Comparison of ENCODE assay signal across 10 mouse cellular contexts in the genomic region with DNA sequence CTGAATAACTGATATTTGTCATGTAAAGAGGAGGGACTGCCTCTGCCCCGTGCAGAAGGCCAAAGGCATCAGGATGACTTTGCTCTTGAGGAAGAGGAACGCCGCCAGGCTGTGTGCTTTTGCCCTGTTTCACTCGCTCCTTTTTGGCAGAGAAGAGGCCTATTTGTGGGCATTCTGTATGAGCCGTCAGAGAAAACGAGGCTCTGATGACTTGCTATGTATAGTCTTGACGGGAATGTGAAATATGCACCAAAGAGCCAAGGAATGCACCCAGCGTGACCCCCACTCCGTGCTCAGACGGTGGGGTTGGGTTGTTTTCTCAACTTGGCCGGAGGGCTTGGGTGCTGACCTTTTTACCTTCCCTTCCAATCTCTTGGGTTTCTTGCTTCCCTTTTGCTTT. TPM values are rescaled to one million over a fixed set of nuclear protein-coding genes. Genes with fewer than 3 reads are reported as not detected.
A peak's percentile ranks its signal among the peaks of the same experiment; 100 is the strongest.
DNase-seq lines count a peak whose midpoint lies in the region; ATAC-seq and TF ChIP-seq lines count a peak whose summit lies in the region.
"Had no signal": no experiment of that assay in that cellular context is flagged by ENCODE, and none has a peak within 500 bp of the region (broad histone marks: within the 10 kb centered on the region; RNA-seq: fewer than 3 reads in every experiment).

No protein-coding gene starts in this region.

- WGBS in kidney, embryonic 15.5 days, result 38% methylated on average over 11 of the region's 11 CpGs
- WGBS in heart, postnatal 0 days, result 26% methylated on average over 11 of the region's 11 CpGs

- H3K4me3 ChIP-seq in kidney, embryonic 15.5 days (replicated peaks), result no peak overlapping the region
- H3K4me3 ChIP-seq in heart, postnatal 0 days (ENCODE audit: low read depth, low read length), result no peak overlapping the region
- H3K4me3 ChIP-seq: intestine, embryonic 15.5 days had no signal

- no peaks in the 10 kb centered on the region for H3K36me3 ChIP-seq in kidney, embryonic 15.5 days
- no peaks in the 10 kb centered on the region for H3K36me3 ChIP-seq in heart, postnatal 0 days (replicated peaks; ENCODE audit: control insufficient read depth, insufficient read depth, low read length)
- H3K36me3 ChIP-seq: intestine, embryonic 15.5 days had no signal

- in situ Hi-C loops in Patski (cut with MboI; ENCODE audit: low pct_unique_long_range_greater_than_20kb), result loop anchor here (5.0 kb wide), 1 partner anchor 292 kb away; no protein-coding TSS in a partner anchor

- no peak overlapping the region for H3K9ac ChIP-seq in kidney, embryonic 15.5 days
- no peak overlapping the region for H3K9ac ChIP-seq in heart, postnatal 0 days (replicated peaks; ENCODE audit: low read depth, low read length)
- H3K9ac ChIP-seq: intestine, embryonic 15.5 days had no signal

- H3K4me2 ChIP-seq in kidney, embryonic 15.5 days, result no peak overlapping the region
- H3K4me2 ChIP-seq in heart, postnatal 0 days (ENCODE audit: low read depth, low read length), result 0 out of 2 replicates have a peak overlapping the region, but pooled peaks have one; percentile 8
- H3K4me2 ChIP-seq: intestine, embryonic 15.5 days had no signal

- no peak for ATAC-seq in kidney, embryonic 15.5 days (replicated peaks; ENCODE audit: low FRiP score)
- peak; percentile 38 for ATAC-seq in Patski
- peak; percentile 10; the same call in 1 of the 2 replicates for ATAC-seq in heart, postnatal 0 days (ENCODE audit: insufficient read depth, low read depth)

- TF ChIP-seq EP300 in heart, postnatal 0 days (IDR thresholded peaks at IDR 0.05; ENCODE audit: low read depth), result no peak

- H3K27me3 ChIP-seq in kidney, embryonic 15.5 days, result no peaks in the 10 kb centered on the region
- H3K27me3 ChIP-seq in Patski, result no peaks in the 10 kb centered on the region
- H3K27me3 ChIP-seq in heart, postnatal 0 days (ENCODE audit: control insufficient read depth, insufficient read depth, low read length), result no peaks in the 10 kb centered on the region
- H3K27me3 ChIP-seq: intestine, embryonic 15.5 days had no signal

- no peak overlapping the region for H3K27ac ChIP-seq in kidney, embryonic 15.5 days
- H3K27ac ChIP-seq in heart, postnatal 0 days (ENCODE audit: low read depth), result peak overlapping the region; percentile 90
- H3K27ac ChIP-seq: intestine, embryonic 15.5 days; stomach, postnatal 0 days had no signal

- peak; percentile 47 for DNase-seq in embryo, embryonic 10 days (ENCODE audit: low spot score)
- no peak for DNase-seq in embryo, embryonic 9.5 days (ENCODE audit: extremely low spot score)
- DNase-seq in kidney, adult 9 months, result peak; percentile 34
- DNase-seq in Patski (ENCODE audit: low read depth, low spot score), result no peak
- peak; percentile 41 for DNase-seq in heart, postnatal 0 days (ENCODE audit: low spot score)
- no peak for DNase-seq in ovary, postnatal 10 days (ENCODE audit: low spot score)
- DNase-seq in gastrocnemius, adult 18-20 months (ENCODE audit: low spot score), result no peak

- TF ChIP-seq CTCF in Patski (IDR thresholded peaks at IDR 0.05), result no peak
- TF ChIP-seq CTCF in heart, postnatal 0 days (IDR thresholded peaks at IDR 0.05; ENCODE audit: low read depth), result no peak

- H3K4me1 ChIP-seq in kidney, embryonic 15.5 days, result peaks cover 36% of the 10 kb centered on the region
- H3K4me1 ChIP-seq in heart, postnatal 0 days (ENCODE audit: control insufficient read depth, insufficient read depth), result peaks cover 43% of the 10 kb centered on the region

- CTCF ChIA-PET in Patski (lab: Charles Lee), result interaction anchor here (1.3 kb wide), 1 partner anchor 280 kb away, joined by 3 read pairs; no protein-coding TSS in a partner anchor

- POLR2A ChIA-PET in Patski (lab: Charles Lee), result no interaction called here

- H3K9me3 ChIP-seq in kidney, embryonic 15.5 days (replicated peaks), result no peaks in the 10 kb centered on the region
- no peaks in the 10 kb centered on the region for H3K9me3 ChIP-seq in heart, postnatal 0 days (replicated peaks; ENCODE audit: control insufficient read depth, low read length)
- H3K9me3 ChIP-seq: intestine, embryonic 15.5 days had no signal

RNA-seq across cellular contexts. Expression of gene Slc4a4, which starts 44.0 kb away (rescaled TPM):
- 8.1 and 8.4 TPM in 2 replicates for polyA plus RNA-seq in kidney, embryonic 15.5 days (2015; fragmentation: Nextera tagmentation; extraction: Ambion mirVana)
- 6.8 TPM for polyA plus RNA-seq in Patski (2021)
- 10.6 and 17.0 TPM in 2 replicates for total RNA-seq in heart, postnatal 0 days (2014; rRNA removed; ENCODE audit: low replicate concordance)
- 4.4 and 5.1 TPM in 2 replicates for polyA plus RNA-seq in heart, postnatal 0 days (2015; fragmentation: Nextera tagmentation; extraction: Ambion mirVana)
- total RNA-seq in gastrocnemius, adult 18-20 months (2021), result 10 to 100 TPM; 18.2 to 21.3 TPM

Comparison
In these comparisons a context has a peak if more than half of its experiments do, and no peak if none do; other contexts are left out.
1. DNase-seq: peak in embryo, embryonic 10 days (single experiment), kidney, adult 9 months (single experiment) and heart, postnatal 0 days (single experiment); none in embryo, embryonic 9.5 days (single experiment), Patski (single experiment), ovary, postnatal 10 days (single experiment) and gastrocnemius, adult 18-20 months (single experiment).